Mouse (Mus musculus): ENCODE measurements around the gene Hint2. TPM values are rescaled to one million over a fixed set of nuclear protein-coding genes. Genes with fewer than 3 reads are reported as not detected.

Gene Hint2
- 79.8 TPM for polyA plus RNA-seq (2017; shearing (Covaris generic))

DNA sequence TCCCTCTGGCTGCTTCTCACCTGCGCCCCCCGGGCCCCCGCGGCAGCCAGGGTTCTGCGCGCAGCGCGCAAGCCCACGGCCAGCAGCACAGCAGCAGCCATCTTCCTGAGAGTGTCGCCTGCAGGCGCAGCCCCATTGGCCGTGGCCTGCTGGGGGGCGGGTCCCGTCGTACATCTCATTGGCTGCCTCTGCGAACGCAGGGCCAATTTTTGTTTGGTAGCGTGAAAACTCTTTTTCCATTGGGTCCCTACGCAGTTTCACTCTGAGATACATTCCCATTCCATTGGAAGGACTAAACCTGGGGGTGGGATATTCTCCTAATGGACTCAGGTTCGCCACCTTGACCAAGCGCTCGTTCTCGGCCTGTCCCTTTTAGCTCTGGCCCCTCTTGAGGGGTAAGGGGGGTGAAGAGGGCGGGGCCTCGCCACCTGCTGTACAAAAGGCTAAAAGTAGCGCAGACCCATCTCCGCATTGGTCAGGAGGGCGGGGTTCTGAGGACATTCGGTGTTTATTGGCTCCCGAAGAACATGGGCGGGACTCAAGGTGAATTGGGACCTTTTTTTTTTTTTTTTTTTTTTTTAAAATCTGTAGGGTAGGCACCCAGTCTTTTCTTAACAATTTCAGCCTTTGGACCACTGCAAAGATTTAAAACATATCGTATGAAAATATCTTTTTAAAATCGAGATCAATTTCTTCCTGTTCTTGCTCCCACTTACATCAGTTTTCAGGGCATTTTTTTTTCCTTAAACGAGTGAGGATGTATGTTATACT, at the start of gene Hint2:
Gene Hint2 (minus strand): TSS at position 128 of the 771 bp plus-strand sequence.

GRCm38 (mm10) chr4:43700707-43701106, 44.4 kb upstream of the Hint2 start, which contains the start of gene Olfr70:
TSS of gene Olfr70 (minus strand) at chr4:43700807.

DNA sequence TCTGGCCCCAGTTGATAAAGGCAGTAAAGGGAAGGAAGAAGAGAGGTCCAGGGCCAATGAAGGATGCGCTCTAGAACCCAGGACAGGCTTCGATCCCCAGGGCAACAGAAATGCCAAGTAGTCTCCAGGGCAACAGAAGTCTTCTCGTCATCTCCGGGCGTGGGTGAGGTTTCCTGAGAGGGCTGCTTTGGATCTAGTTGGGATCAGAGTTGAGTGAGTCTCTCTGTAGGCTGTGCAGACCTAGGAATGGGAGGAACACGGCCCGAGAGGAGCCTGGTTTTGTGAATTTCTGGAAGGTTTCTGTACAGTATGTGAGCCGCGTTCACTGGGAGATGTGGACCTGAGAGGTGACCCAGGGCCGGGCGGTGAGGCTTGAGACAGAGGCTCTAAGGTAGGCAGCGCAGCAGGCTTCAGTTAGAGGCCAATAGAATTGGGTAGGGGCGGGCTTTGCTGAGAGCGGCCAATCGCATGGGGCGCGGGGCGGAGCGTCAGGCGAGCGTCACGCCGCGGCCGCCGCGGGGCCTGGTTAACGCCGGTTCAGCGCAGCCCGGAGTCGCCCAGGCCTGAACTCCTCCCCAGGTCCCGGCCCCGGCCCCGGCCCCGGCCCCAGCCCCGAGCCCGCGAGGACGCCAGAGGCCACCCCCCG, 12.6 kb upstream of the Hint2 start, which contains the start of the genes Tmem8b and Fam221b:
Gene Tmem8b (plus strand): TSS at position 190 of the 646 bp plus-strand sequence.
Gene Fam221b (minus strand): TSS at position 364 of the 646 bp plus-strand sequence.

GRCm38 (mm10) chr4:43653161-43654015, 2.9 kb downstream of the Hint2 start, which contains the start of gene Spag8:
TSS of gene Spag8 (minus strand) at chr4:43653594.

GRCm38 (mm10) chr4:43631046-43631955, 25.0 kb downstream of the Hint2 start, which contains the start of gene Npr2:
TSS of gene Npr2 (plus strand) at chr4:43631935.

Other genes starting within 250 kb of the Hint2 start
- gene Fam166b, start 227.3 kb downstream of the Hint2 start, polyA plus RNA-seq (2017; shearing (Covaris generic)): not detected
- gene Tesk1, start 214.5 kb downstream of the Hint2 start, polyA plus RNA-seq (2017; shearing (Covaris generic)): 0.61 TPM
- gene Cd72, start 201.8 kb downstream of the Hint2 start, polyA plus RNA-seq (2017; shearing (Covaris generic)): 85.9 TPM
- 156 TPM for gene Sit1, start 172.7 kb downstream of the Hint2 start, polyA plus RNA-seq (2017; shearing (Covaris generic))
- gene Ccdc107, start 163.6 kb downstream of the Hint2 start, polyA plus RNA-seq (2017; shearing (Covaris generic)): 96.1 TPM
- 6.2 TPM for gene Arhgef39, start 156.8 kb downstream of the Hint2 start, polyA plus RNA-seq (2017; shearing (Covaris generic))
- gene Car9, start 149.5 kb downstream of the Hint2 start, polyA plus RNA-seq (2017; shearing (Covaris generic)): 1.0 TPM
- gene Tpm2, start 132.7 kb downstream of the Hint2 start, polyA plus RNA-seq (2017; shearing (Covaris generic)): not detected
- 96.5 TPM for gene Creb3, start 94.1 kb downstream of the Hint2 start, polyA plus RNA-seq (2017; shearing (Covaris generic))
- gene Tln1, start 93.8 kb downstream of the Hint2 start, polyA plus RNA-seq (2017; shearing (Covaris generic)): 397 TPM
- gene Rgp1, start 77.8 kb downstream of the Hint2 start, polyA plus RNA-seq (2017; shearing (Covaris generic)): 21.7 TPM
- 35.9 TPM for gene Gba2, start 77.6 kb downstream of the Hint2 start, polyA plus RNA-seq (2017; shearing (Covaris generic))
- 3.5 TPM for gene Msmp, start 72.0 kb downstream of the Hint2 start, polyA plus RNA-seq (2017; shearing (Covaris generic))
- not detected for gene Npr2, start 24.5 kb downstream of the Hint2 start, polyA plus RNA-seq (2017; shearing (Covaris generic))
- 0.50 TPM for gene Spag8, start 2.9 kb downstream of the Hint2 start, polyA plus RNA-seq (2017; shearing (Covaris generic))
- 0.89 TPM for gene Tmem8b, start 12.5 kb upstream of the Hint2 start, polyA plus RNA-seq (2017; shearing (Covaris generic))
- gene Fam221b, start 12.7 kb upstream of the Hint2 start, polyA plus RNA-seq (2017; shearing (Covaris generic)): 1.2 TPM
- not detected for gene Olfr70, start 44.3 kb upstream of the Hint2 start, polyA plus RNA-seq (2017; shearing (Covaris generic))
- gene Olfr71, start 53.8 kb upstream of the Hint2 start, polyA plus RNA-seq (2017; shearing (Covaris generic)): not detected
- not detected for gene Hrct1, start 70.7 kb upstream of the Hint2 start, polyA plus RNA-seq (2017; shearing (Covaris generic))
- not detected for gene Spaar, start 73.6 kb upstream of the Hint2 start, polyA plus RNA-seq (2017; shearing (Covaris generic))
- gene Olfr159, start 114.5 kb upstream of the Hint2 start, polyA plus RNA-seq (2017; shearing (Covaris generic)): not detected
- gene Olfr156, start 167.4 kb upstream of the Hint2 start, polyA plus RNA-seq (2017; shearing (Covaris generic)): not detected
- gene Olfr157, start 183.7 kb upstream of the Hint2 start, polyA plus RNA-seq (2017; shearing (Covaris generic)): 0.10 TPM
- gene Olfr155, start 195.1 kb upstream of the Hint2 start, polyA plus RNA-seq (2017; shearing (Covaris generic)): not detected
- gene Reck, start 219.1 kb upstream of the Hint2 start, polyA plus RNA-seq (2017; shearing (Covaris generic)): 4.0 TPM

Data from inflammation-experienced regulatory T-cells, adult 16 weeks (primary cell).